Mouse (Mus musculus) 3134 (cell line): ENCODE measurements around the gene Hsfy2.
A peak's percentile ranks its signal among the peaks of the same experiment; 100 is the strongest.

ENCODE experiments used
- DNase-seq: peaks from one replicate; pipeline ENCODE4 v3.0.0-alpha.2; 2011; ENCODE audit warnings: low spot score; ENCODE audit not compliant: insufficient read length; ENCODE audit errors: extremely low read depth

The Hsfy2 gene

GRCm38 (mm10) chr1:56637335-56637734 lies at the start of gene Hsfy2:
Gene Hsfy2, minus strand, starts transcription at chr1:56637435.
- DNase-seq = no peak

DNA sequence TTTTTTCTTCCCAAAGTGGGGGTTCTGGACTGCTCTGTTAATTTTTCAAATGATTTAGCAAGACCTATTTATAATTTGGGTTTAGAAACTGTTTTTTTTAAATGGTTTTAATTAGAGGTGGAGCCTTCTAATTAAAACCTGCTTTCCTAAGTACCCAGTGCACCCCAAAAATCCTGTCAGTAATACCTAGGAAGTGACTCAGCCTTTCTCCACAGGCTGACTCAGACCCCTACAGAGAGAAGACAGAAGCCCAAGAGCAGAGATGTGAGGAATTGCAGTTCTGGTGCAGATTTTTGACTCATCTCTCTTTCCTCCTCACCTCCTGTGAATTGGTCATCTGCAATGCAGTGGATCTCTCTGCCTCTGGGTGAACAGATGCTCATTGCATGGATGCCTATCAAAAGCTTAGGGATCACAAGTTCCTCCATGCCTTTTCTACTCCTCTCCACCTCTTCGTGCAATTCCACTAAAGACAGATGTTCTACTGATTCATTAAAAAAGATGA lies 47.9 kb upstream of the Hsfy2 start:
- DNase-seq = peak; percentile 38

- DNase-seq = no peak
These were observed 47.3 kb upstream of the Hsfy2 start for GRCm38 (mm10) chr1:56684512-56684911.

- DNase-seq = peak; percentile 75
These were observed 44.0 kb upstream of the Hsfy2 start for GRCm38 (mm10) chr1:56681258-56681657.

DNA sequence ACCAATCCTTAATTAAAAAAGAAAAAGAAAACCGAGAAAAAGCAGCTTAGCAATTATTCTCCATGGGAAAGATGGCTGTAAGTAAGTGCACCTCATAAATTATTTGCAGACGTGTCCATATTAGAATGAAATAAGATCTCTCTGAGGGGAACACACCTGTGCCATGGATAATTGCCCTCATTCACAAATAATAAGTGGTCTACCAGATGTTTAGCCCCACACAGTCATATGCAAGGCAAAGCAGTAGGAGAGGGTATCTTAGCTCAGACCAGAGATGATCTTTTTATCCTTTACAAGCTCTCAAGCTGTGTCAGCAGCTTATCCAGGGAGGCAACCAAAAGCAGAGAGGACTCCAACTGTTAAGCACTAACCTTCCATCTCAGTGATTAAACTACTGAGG lies 38.0 kb upstream of the Hsfy2 start:
- DNase-seq = no peak

GRCm38 (mm10) chr1:56674601-56675000 lies 37.4 kb upstream of the Hsfy2 start:
- DNase-seq = no peak

DNA sequence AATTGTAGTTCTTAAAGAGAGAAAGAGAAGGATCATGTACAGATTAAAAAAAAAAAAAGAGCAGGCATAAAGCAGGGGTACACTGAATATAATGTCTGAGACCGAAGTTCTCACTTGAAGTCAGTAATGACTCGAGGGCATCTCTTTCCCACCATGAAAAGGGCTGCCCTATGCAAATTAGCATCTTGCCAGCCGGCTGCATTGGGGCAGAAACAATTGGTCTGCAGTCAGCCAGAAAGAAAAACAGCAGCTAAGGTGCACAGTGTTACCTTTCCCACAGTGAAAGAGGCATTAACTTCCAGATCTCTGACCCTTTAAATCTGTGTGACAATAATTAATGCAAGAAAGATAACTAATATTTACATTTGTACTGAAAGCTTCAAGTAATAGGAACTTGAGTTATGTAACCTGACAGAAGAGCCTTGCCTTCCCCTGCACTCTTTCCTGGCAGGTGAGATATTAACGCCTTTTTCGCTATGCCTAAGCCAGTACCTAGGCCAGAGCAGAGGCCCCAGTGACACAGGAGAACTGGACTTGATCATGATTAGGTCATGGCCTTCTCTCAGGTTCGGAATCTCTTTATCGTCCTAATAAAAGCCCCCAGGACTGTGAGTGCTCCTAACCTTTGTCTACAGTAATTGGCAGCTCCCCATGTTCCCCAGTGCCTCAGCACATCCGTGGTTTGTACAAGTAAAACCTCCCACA lies 34.2 kb upstream of the Hsfy2 start:
- DNase-seq = no peak

GRCm38 (mm10) chr1:56670509-56670908 lies 33.3 kb upstream of the Hsfy2 start:
- no peak for DNase-seq

DNA sequence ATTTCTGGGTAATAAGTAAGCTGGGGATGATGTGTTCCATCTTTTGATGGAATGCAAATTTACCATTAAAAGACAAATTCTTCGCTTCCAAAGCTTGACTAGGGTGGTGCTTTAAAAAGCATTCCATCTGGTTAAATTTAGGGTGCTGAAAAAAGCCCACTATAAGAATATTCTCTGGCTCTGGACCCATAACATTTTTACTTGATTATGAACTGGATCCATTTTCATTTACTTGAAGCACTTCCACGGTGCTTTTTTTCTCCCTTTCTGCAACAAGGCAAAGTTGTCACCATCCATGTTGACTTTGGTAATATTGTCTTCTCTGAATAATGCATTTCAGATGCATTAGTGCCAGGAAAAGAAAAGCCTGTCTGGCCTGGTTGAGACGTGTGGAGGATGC lies 27.4 kb upstream of the Hsfy2 start:
- DNase-seq = no peak

DNA sequence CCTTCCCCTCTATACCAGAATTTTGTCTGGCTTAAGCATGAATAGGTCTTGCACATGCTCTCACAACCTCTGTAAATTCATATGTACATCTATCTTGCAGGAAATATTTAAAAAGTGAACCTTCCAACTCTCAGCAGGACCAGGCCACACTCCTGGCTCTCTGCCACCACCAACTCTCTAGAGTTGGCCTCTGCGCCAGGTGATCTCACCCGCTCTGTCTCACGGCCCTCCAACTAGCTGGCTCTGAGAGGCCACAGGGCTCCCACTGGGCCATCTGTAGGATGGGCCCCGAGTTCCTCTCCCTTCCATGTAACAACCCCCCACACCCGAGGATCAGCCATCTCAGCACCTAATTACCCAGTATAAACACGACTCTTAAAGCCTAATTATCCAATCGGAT lies 10.4 kb downstream of the Hsfy2 start:
- peak; percentile 2 for DNase-seq

DNA sequence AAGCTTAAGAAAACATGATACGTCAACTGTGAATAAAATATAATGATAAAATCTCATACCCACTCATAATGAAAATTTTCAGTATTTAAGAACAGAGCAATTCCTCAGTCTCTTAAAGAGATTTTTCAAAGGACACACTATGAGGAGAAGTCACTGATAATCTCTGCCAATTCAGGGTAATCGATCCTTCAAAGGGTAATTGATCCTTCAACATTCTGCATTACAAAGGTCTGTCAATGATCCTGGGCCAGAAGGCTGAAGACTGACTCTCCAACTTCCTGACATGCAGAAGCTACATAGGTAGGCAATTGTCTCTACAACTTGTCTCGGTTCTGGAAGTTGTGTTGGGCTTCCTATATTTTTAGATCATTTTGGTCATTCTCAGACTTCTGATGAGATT lies 12.9 kb downstream of the Hsfy2 start:
- DNase-seq = no peak

- no peak for DNase-seq
These were observed 24.9 kb downstream of the Hsfy2 start for GRCm38 (mm10) chr1:56612384-56612783.
